Mouse (Mus musculus) liver, embryonic 12.5 days (tissue): ENCODE results near the gene Col19a1. TPM values are rescaled to one million over a fixed set of nuclear protein-coding genes. Genes with fewer than 3 reads are reported as not detected.

Experiments used
- ATAC-seq: fragments of 200-750 bp; cut with Nextera tagmentation; 2 replicates; pipeline ENCODE4 v1.8.0; 2017; ENCODE audit warnings: moderate number of reproducible peaks, mild to moderate bottlenecking, moderate library complexity
- H3K27ac ChIP-seq: fragments of 300-500 bp; sonication (generic); 2 replicates; pipeline ENCODE4 v1.5.1; 2016; ENCODE audit warnings: mild to moderate bottlenecking
- H3K27me3 ChIP-seq: fragments of 300-500 bp; sonication (generic); replicated peaks from 2 replicates; pipeline ENCODE4 v1.6.1; 2016; ENCODE audit warnings: mild to moderate bottlenecking, moderate library complexity
- H3K36me3 ChIP-seq: fragments of 300-500 bp; sonication (generic); 2 replicates; pipeline ENCODE4 v1.6.1; 2016; ENCODE audit warnings: mild to moderate bottlenecking, moderate library complexity
- H3K4me1 ChIP-seq: fragments of 300-500 bp; sonication (generic); 2 replicates; pipeline ENCODE4 v1.6.1; 2016
- H3K4me2 ChIP-seq: fragments of 300-500 bp; sonication (generic); 2 replicates; pipeline ENCODE4 v1.6.1; 2016; ENCODE audit warnings: mild to moderate bottlenecking, moderate library complexity
- H3K4me3 ChIP-seq: fragments of 300-500 bp; sonication (generic); 2 replicates; pipeline ENCODE4 v1.5.1; 2016; ENCODE audit warnings: mild to moderate bottlenecking, moderate library complexity
- H3K9ac ChIP-seq: fragments of 300-500 bp; sonication (generic); 2 replicates; pipeline ENCODE4 v1.6.1; 2016; ENCODE audit warnings: mild to moderate bottlenecking, moderate library complexity
- H3K9me3 ChIP-seq: fragments of 300-500 bp; sonication (generic); replicated peaks from 2 replicates; pipeline ENCODE4 v1.6.1; 2016; ENCODE audit warnings: mild to moderate bottlenecking, moderate library complexity
- WGBS: fragments of 180-500 bp; shearing (Covaris S2); methylation state at CpG from one replicate; pipeline ENCODE4 v1.1.7; 2016; ENCODE audit not compliant: insufficient replicate concordance; 5-methylcytosine and 5-hydroxymethylcytosine counted together
- polyA plus RNA-seq: library from polyadenylated mRNA; unstranded; fragments of >200 nt; fragmentation: Nextera tagmentation; extraction: Ambion mirVana; gene quantifications from 2 replicates; pipeline ENCODE4 v1.2.1, GENCODE M21; 2016

The Col19a1 gene
- polyA plus RNA-seq, 1 experiment from 2014 or later = not detected

GRCm38 (mm10) chr1:24452572-24453269 is 134.6 kb downstream of the Col19a1 start:
- no peak for ATAC-seq
- H3K36me3 ChIP-seq = no peaks in the 10 kb centered on the region
- H3K27me3 ChIP-seq = no peaks in the 10 kb centered on the region
- no peak overlapping the region for H3K27ac ChIP-seq
- H3K9ac ChIP-seq = no peak overlapping the region
- H3K4me1 ChIP-seq = no peaks in the 10 kb centered on the region
- no peak overlapping the region for H3K4me3 ChIP-seq
- H3K9me3 ChIP-seq = no peaks in the 10 kb centered on the region
- H3K4me2 ChIP-seq = no peak overlapping the region
- 60% methylated on average over 10 of the region's 10 CpGs for WGBS

GRCm38 (mm10) chr1:24452159-24452558 is 135.1 kb downstream of the Col19a1 start:
- H3K27me3 ChIP-seq = no peaks in the 10 kb centered on the region
- no peak for ATAC-seq
- no peak overlapping the region for H3K4me3 ChIP-seq
- H3K27ac ChIP-seq = no peak overlapping the region
- no peaks in the 10 kb centered on the region for H3K36me3 ChIP-seq
- no peak overlapping the region for H3K9ac ChIP-seq
- H3K4me1 ChIP-seq = no peaks in the 10 kb centered on the region
- 64% methylated on average over 7 of the region's 7 CpGs for WGBS
- H3K9me3 ChIP-seq = no peaks in the 10 kb centered on the region
- no peak overlapping the region for H3K4me2 ChIP-seq

DNA sequence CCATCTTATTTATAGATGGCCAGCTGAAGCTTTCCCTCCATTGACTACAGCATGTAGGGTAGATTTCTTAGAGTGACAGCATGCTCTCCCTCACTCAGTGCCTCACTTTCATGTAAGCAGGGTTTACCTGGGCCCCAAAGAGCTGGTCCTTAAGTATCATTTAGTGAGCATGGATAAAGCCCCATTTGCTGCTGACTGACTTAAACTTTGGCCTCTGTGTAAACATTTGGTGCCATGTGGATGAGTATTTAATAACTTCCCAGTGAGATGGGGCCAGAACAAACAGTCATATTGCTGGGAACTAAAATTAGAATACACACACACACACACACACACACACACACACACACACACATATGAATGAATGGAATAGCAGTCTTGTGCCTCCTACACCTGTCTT is 149.8 kb downstream of the Col19a1 start:
- no peaks in the 10 kb centered on the region for H3K27me3 ChIP-seq
- ATAC-seq = no peak
- H3K4me3 ChIP-seq = no peak overlapping the region
- no peak overlapping the region for H3K27ac ChIP-seq
- H3K4me1 ChIP-seq = no peaks in the 10 kb centered on the region
- H3K9ac ChIP-seq = no peak overlapping the region
- H3K9me3 ChIP-seq = no peaks in the 10 kb centered on the region
- H3K36me3 ChIP-seq = no peaks in the 10 kb centered on the region
- no peak overlapping the region for H3K4me2 ChIP-seq

DNA sequence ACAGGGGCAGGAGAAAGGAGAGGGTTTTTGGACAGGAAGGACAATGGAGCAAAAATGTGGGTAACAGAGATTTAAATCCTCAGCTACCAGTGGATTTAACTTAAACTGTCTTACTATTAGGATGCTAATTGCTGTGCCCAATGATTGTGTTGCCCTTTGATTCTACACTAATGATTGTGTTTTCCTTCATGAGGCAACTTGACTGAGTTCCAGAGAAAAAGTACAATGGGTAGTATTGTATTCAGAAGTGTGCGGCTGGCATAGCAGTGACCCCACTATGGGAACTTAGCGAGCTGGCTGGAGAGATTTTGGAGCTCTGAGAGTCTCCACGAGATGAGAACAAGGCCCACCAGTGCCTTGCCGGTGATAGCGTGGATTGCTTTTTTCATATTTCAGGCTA is 159.0 kb downstream of the Col19a1 start:
- Histone ChIP-seq H3K9me3 (no peaks in the 10 kb centered on the region), H3K4me3 (no peak overlapping the region), H3K27me3 (no peaks in the 10 kb centered on the region), H3K4me2 (no peak overlapping the region), H3K4me1 (no peaks in the 10 kb centered on the region), H3K27ac (no peak overlapping the region), H3K36me3 (no peaks in the 10 kb centered on the region), H3K9ac (no peak overlapping the region)
- 71% methylated on average over 5 of the region's 5 CpGs for WGBS
- ATAC-seq = no peak

DNA sequence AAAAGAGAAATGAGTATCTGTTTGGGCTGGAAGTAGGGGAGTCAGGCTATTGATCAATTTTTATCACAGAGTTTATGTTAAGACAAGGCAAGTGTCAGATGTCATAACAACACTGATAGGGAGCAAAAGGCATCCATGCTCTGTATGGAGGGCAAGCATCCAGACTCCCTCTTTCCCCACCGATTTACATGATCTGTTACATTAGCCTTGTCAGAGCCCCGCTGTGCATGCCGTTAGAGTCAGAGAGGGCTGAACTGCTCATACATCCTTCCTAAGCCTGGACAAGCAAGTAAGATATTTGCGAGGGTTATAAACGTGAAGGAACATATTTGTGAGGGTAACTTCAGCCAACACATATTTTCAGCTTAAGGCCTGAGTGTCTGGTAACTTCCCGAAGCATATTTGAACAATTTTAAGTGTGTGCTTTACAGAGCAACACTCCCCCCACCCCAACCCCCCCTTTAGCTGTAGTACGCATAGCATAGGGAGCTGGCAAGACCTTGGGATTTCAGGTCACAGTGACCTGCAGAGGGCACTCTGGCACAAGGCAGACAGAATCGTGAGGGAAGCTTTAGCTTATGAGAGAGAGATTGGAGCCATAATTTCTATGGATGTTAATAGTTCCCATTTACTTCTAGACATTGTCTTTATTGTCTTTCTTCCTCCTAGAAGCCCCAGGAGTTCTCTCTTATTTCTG is 209.0 kb downstream of the Col19a1 start:
- no peak overlapping the region for H3K4me3 ChIP-seq
- no peak for ATAC-seq
- 45% methylated on average over 8 of the region's 8 CpGs for WGBS
- no peak overlapping the region for H3K27ac ChIP-seq
- no peaks in the 10 kb centered on the region for H3K36me3 ChIP-seq
- no peak overlapping the region for H3K4me2 ChIP-seq
- no peaks in the 10 kb centered on the region for H3K9me3 ChIP-seq
- no peaks in the 10 kb centered on the region for H3K27me3 ChIP-seq
- no peak overlapping the region for H3K9ac ChIP-seq
- H3K4me1 ChIP-seq = no peaks in the 10 kb centered on the region

DNA sequence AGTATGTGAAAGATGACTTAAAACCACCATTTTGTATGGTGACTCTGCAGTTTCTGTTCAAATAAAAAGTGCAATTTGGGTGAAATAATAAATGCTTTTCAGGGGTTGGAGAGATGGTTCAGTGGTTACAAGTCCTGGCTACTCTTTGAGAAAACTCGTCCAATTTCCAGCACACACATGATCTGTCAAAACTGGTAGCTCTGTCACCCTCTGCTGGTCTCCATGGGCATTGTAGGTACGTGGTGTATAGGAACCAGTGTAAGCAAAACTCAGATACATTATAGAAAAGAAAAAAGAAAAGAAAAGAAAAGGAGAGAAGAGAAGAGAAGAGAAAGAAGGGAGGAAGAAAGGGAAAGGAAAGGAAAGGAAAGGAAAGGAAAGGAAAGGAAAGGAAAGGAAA is 212.4 kb downstream of the Col19a1 start:
- Histone ChIP-seq H3K4me3 (no peak overlapping the region), H3K4me2 (no peak overlapping the region), H3K4me1 (no peaks in the 10 kb centered on the region), H3K27ac (no peak overlapping the region), H3K9ac (no peak overlapping the region), H3K27me3 (no peaks in the 10 kb centered on the region), H3K9me3 (no peaks in the 10 kb centered on the region), H3K36me3 (no peaks in the 10 kb centered on the region)
- ATAC-seq = no peak
- WGBS = 18% methylated on average over 2 of the region's 2 CpGs

- WGBS = 62% methylated on average over 3 of the region's 3 CpGs
- H3K27me3 ChIP-seq = no peaks in the 10 kb centered on the region
- no peak overlapping the region for H3K4me3 ChIP-seq
- H3K9ac ChIP-seq = no peak overlapping the region
- no peaks in the 10 kb centered on the region for H3K9me3 ChIP-seq
- H3K4me1 ChIP-seq = no peaks in the 10 kb centered on the region
- H3K36me3 ChIP-seq = no peaks in the 10 kb centered on the region
- H3K27ac ChIP-seq = no peak overlapping the region
- ATAC-seq = no peak
- H3K4me2 ChIP-seq = no peak overlapping the region
Observed at GRCm38 (mm10) chr1:24373671-24374070, 213.6 kb downstream of the Col19a1 start.

GRCm38 (mm10) chr1:24372471-24373258 is 214.6 kb downstream of the Col19a1 start:
- H3K4me3 ChIP-seq = no peak overlapping the region
- WGBS = 55% methylated on average over 4 of the region's 4 CpGs
- no peak overlapping the region for H3K4me2 ChIP-seq
- H3K27me3 ChIP-seq = no peaks in the 10 kb centered on the region
- H3K27ac ChIP-seq = no peak overlapping the region
- H3K4me1 ChIP-seq = no peaks in the 10 kb centered on the region
- H3K36me3 ChIP-seq = no peaks in the 10 kb centered on the region
- ATAC-seq = no peak
- H3K9ac ChIP-seq = no peak overlapping the region
- H3K9me3 ChIP-seq = no peaks in the 10 kb centered on the region

DNA sequence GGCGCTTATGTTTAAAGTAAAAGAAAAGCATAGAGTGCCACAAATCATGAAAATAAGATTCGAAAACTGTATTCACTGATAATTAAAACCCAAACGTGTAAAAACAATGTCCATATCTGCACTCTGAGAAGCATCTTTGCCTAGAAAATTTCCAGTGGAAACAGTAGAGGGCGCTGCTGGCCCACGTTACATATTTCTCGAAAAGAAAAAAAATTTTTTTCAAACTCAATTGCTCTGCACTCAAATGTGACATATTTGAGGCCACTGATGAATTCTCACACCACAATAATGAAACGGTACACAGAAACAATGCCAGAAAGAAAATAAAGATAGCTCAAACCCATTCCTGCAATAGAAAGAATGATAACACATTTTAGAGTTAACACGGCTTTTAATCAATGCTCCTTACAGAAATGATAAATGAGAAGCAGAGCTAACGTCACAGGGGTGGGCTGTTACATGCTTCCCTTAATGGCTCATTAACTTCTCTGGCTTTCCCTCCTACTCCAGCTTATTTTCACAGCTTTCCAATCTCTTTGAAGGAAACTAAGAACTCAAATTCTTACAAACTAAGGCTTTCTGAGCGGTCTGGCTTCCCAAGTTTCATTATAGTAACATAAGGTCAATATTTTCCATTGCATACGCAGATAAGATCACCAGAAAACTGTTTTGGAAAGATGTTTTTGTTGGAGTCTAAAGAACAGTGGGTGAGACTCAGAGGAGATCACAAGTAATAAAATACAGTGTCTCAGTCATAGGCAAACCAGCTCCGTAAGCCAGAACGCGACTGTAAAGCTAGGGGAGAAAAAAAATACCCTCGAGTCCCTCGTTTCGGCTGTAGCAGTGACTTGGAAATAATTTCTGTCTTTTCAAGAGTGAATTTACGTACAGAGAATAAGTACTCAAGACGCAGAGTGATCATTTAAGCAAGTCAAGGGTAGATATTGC is 219.4 kb downstream of the Col19a1 start:
- no peak overlapping the region for H3K4me3 ChIP-seq
- 44% methylated on average over 19 of the region's 19 CpGs for WGBS
- no peak for ATAC-seq

DNA sequence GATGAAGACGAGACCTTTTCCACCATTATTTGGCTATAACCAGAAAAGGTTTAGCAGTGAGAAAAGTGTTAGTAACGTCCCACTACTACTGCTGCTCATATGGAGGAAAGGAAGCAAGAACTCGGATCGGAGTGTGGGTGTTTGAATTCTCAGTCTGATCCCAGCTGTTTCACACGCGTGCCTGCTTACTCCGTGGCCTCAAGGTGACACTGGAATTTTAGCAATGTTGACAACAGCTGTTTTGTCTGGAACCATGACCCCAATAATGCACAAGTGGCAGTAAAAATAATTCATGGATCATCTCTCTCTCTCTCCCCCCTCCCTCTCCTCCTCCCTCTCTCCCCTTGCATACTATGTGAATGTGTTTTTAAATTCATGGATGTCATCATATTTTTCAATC is 222.5 kb downstream of the Col19a1 start:
- Histone ChIP-seq H3K9me3 (no peaks in the 10 kb centered on the region), H3K27me3 (no peaks in the 10 kb centered on the region), H3K9ac (no peak overlapping the region), H3K4me2 (no peak overlapping the region), H3K36me3 (no peaks in the 10 kb centered on the region), H3K4me3 (no peak overlapping the region), H3K4me1 (no peaks in the 10 kb centered on the region), H3K27ac (no peak overlapping the region)
- no peak for ATAC-seq
- 65% methylated on average over 7 of the region's 7 CpGs for WGBS

More for the DNA sequence above, 219.4 kb downstream of the Col19a1 start:
- Histone ChIP-seq H3K4me1 (no peaks in the 10 kb centered on the region), H3K9me3 (no peaks in the 10 kb centered on the region), H3K27ac (no peak overlapping the region), H3K36me3 (no peaks in the 10 kb centered on the region), H3K4me2 (no peak overlapping the region), H3K27me3 (no peaks in the 10 kb centered on the region), H3K9ac (no peak overlapping the region)

- no peak for ATAC-seq
- 78% methylated on average over 13 of the region's 13 CpGs for WGBS
Observed at GRCm38 (mm10) chr1:24361990-24362635, 225.2 kb downstream of the Col19a1 start.

More at GRCm38 (mm10) chr1:24361990-24362635, 225.2 kb downstream of the Col19a1 start:
- Histone ChIP-seq H3K4me1 (no peaks in the 10 kb centered on the region), H3K9ac (no peak overlapping the region), H3K9me3 (no peaks in the 10 kb centered on the region), H3K4me2 (no peak overlapping the region), H3K27me3 (no peaks in the 10 kb centered on the region), H3K4me3 (no peak overlapping the region), H3K27ac (no peak overlapping the region), H3K36me3 (no peaks in the 10 kb centered on the region)
